23 mouse cellular contexts compared by ENCODE assay signal in the genomic region with DNA sequence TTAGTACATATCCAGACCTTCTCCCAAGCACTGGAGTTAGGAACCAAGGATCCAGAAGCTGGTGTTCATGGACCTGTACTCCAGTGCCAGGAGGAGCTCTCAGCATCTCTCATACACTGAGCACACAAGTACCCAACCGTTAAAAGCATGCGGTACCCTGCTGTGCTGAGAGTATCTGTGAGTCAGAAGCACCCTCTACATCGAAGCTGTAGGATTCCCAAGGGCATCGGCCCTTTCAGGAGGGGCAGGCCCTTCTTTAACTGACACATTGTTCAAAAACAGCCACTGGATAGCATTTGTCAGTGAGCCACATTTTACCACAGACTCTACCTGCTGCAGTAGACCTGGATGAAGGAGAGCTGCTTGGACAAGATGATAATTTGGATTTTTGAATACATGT. TPM values are rescaled to one million over a fixed set of nuclear protein-coding genes. Genes with fewer than 3 reads are reported as not detected.
"Had no signal": no experiment of that assay in that cellular context is flagged by ENCODE, and none has a peak within 500 bp of the region (broad histone marks: within the 10 kb centered on the region; RNA-seq: fewer than 3 reads in every experiment).

No protein-coding gene starts in this region.

- H3K9me3 ChIP-seq: limb, embryonic 10.5 days; liver, embryonic 15.5 days; midbrain, embryonic 15.5 days; neural tube, embryonic 13.5 days had no signal

- H3K36me3 ChIP-seq: midbrain, embryonic 15.5 days had no signal

- H3K9ac ChIP-seq: liver, embryonic 15.5 days; lung, embryonic 14.5 days; midbrain, embryonic 15.5 days; neural tube, embryonic 13.5 days had no signal

- H3K27ac ChIP-seq: limb, embryonic 10.5 days; liver, embryonic 15.5 days; macrophage; midbrain, embryonic 15.5 days; neural tube, embryonic 13.5 days had no signal

- H3K4me1 ChIP-seq: limb, embryonic 10.5 days; liver, embryonic 15.5 days; megakaryocyte, embryonic 14.5 days; midbrain, embryonic 15.5 days; neural tube, embryonic 13.5 days had no signal

- DNase-seq: kidney, adult 8-10 months; kidney, postnatal 4 days; lung, embryonic 14.5 days; lung, postnatal 14 days; retina, postnatal 1 day; right cerebral cortex, postnatal 4 days; spleen, adult 18-20 months; thymus, adult 2 months; thymus, postnatal 25 days had no signal

- H3K4me2 ChIP-seq: liver, embryonic 11.5 days; liver, embryonic 15.5 days; lung, embryonic 14.5 days; midbrain, embryonic 11.5 days; midbrain, embryonic 15.5 days; neural tube, embryonic 13.5 days had no signal

- H3K27me3 ChIP-seq: liver, embryonic 15.5 days; megakaryocyte, embryonic 14.5 days; midbrain, embryonic 15.5 days; neural tube, embryonic 13.5 days had no signal

- H3K4me3 ChIP-seq: limb, embryonic 10.5 days; liver, embryonic 15.5 days; megakaryocyte, embryonic 14.5 days; midbrain, embryonic 15.5 days; neural tube, embryonic 13.5 days had no signal

- ATAC-seq: midbrain, embryonic 15.5 days had no signal

RNA-seq across cellular contexts. Expression of a gene that starts 10.6 kb away (rescaled TPM):
- total RNA-seq: layer of hippocampus, adult 8-10 months; layer of hippocampus, postnatal 14 days; left cerebral cortex, adult 18-20 months; left cerebral cortex, postnatal 14 days; monocyte, adult 5-6 weeks had no signal
- polyA plus RNA-seq: macrophage; midbrain, embryonic 11.5 days; midbrain, embryonic 15.5 days; stomach, embryonic 14.5 days had no signal
